Mouse (Mus musculus) megakaryocyte, embryonic 14.5 days (primary cell): Measurements from ENCODE around the gene Kctd11.

Source experiments
- FLI1 ChIP-seq: IDR thresholded peaks from 2 replicates; pipeline ENCODE4 v1.6.1; 2012; ENCODE audit warnings: low read length, inconsistent platforms, mixed read lengths
- GATA1 ChIP-seq: IDR thresholded peaks from 3 replicates; pipeline ENCODE4 v1.6.1; 2012; ENCODE audit warnings: mixed read lengths, low read length, inconsistent platforms, borderline replicate concordance

DNA sequence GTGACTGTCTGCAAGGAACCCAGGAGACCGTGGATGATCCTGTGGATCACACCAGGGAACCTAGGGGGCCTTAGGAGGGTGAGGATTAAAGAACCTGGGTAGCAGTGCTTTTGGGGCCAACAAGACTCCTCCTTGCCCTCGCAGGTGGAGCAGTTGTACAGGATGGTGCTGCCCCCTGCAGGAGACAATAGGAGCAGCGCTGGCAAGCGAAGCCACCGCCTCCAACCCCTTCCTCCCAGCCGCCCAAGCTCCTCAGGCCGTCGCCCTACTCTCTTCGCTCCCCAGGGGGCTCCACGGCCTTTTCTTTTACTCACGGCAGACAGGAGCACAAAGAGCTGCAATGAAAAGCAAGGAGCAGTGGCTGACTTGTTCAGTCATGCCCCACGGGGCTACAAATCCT is 4.3 kb downstream of the Kctd11 start:
- TF ChIP-seq GATA1 = no peak
- TF ChIP-seq FLI1 = no peak
